Mouse (Mus musculus): ENCODE measurements around the gene Gm14418. TPM values are rescaled to one million over a fixed set of nuclear protein-coding genes. Genes with fewer than 3 reads are reported as not detected.

Gene Gm14418
- 0.65 TPM for polyA plus RNA-seq (2017; shearing (Covaris generic))

GRCm38 (mm10) chr2:177398096-177398495, at the start of gene Gm14418:
Gm14418 (minus strand) TSS chr2:177398320.

Other genes starting within 250 kb of the Gm14418 start
- gene Gm14410, start 191.9 kb downstream of the Gm14418 start, polyA plus RNA-seq (2017; shearing (Covaris generic)): 5.8 TPM
- gene Gm14409, start 131.3 kb downstream of the Gm14418 start, polyA plus RNA-seq (2017; shearing (Covaris generic)): not detected
- not detected for gene Gm14412, start 74.0 kb downstream of the Gm14418 start, polyA plus RNA-seq (2017; shearing (Covaris generic))
- 5.7 TPM for gene Zfp970, start 66.4 kb upstream of the Gm14418 start, polyA plus RNA-seq (2017; shearing (Covaris generic))
- gene Gm14403, start 99.9 kb upstream of the Gm14418 start, polyA plus RNA-seq (2017; shearing (Covaris generic)): 0.60 TPM
- 0.88 TPM for gene Gm14406, start 179.9 kb upstream of the Gm14418 start, polyA plus RNA-seq (2017; shearing (Covaris generic))